Mouse (Mus musculus): ENCODE results near the gene Odr4. TPM values are rescaled to one million over a fixed set of nuclear protein-coding genes. Genes with fewer than 3 reads are reported as not detected.

The Odr4 gene
- total RNA-seq, 4 experiments from 2014 or later: 45.8 to 56.7 (median 51.6) TPM

Other genes starting within 250 kb of the Odr4 start
- not detected for gene Pdc, start 73.7 kb downstream of the Odr4 start, total RNA-seq (2022)
- gene Tpr, start 242 bp downstream of the Odr4 start, total RNA-seq (2022): 100 to 1,000 TPM; 101 to 110 (median 105) TPM
- gene Prg4, start 73.1 kb upstream of the Odr4 start, total RNA-seq (2022): 10 to 100 TPM in 1 of 4 experiments, 1 to 10 TPM in 3; 9.5 to 11.2 (median 9.8) TPM